Mouse (Mus musculus): ENCODE measurements around the gene Zswim3.
"Not testable (repeated sequence)": the region's sequence is repeated elsewhere in the genome, so short reads cannot be mapped to it uniquely, and the experiment has no call there.

The Zswim3 gene

GRCm38 (mm10) chr2:164793236-164793635 is 11.7 kb upstream of the Zswim3 start:
- TF ChIP-seq NANOG (IDR thresholded peaks at IDR 0.05; ENCODE audit: borderline replicate concordance, low read length), result no peak
- TF ChIP-seq CTCF (conservative IDR thresholded peaks at IDR 0.05; ENCODE audit: low read length), result peak; percentile 96
- no peaks in the 10 kb centered on the region for H3K9me3 ChIP-seq (ENCODE audit: low read length)
- H3K4me1 ChIP-seq (replicated peaks; ENCODE audit: low read depth, low read length), result peaks cover 80% of the 10 kb centered on the region
- peaks cover 88% of the 10 kb centered on the region for H3K36me3 ChIP-seq (ENCODE audit: insufficient read depth, low read length)
- no peaks in the 10 kb centered on the region for H3K27me3 ChIP-seq (ENCODE audit: insufficient read depth, low read length)
- H3K4me3 ChIP-seq (replicated peaks; ENCODE audit: low read length), result no peak overlapping the region; the same call in 1 of the 2 replicates

GRCm38 (mm10) chr2:164793772-164794171 is 11.1 kb upstream of the Zswim3 start:
- Histone ChIP-seq H3K27me3 (ENCODE audit: insufficient read depth, low read length) (no peaks in the 10 kb centered on the region), H3K36me3 (ENCODE audit: insufficient read depth, low read length) (peaks cover 89% of the 10 kb centered on the region), H3K9me3 (ENCODE audit: low read length) (no peaks in the 10 kb centered on the region), H3K4me3 (replicated peaks; ENCODE audit: low read length) (no peak overlapping the region), H3K4me1 (replicated peaks; ENCODE audit: low read depth, low read length) (peaks cover 75% of the 10 kb centered on the region)
- TF ChIP-seq NANOG (IDR thresholded peaks at IDR 0.05; ENCODE audit: borderline replicate concordance, low read length) (no peak), CTCF (conservative IDR thresholded peaks at IDR 0.05; ENCODE audit: low read length) (no peak), POU5F1 (IDR thresholded peaks at IDR 0.05; ENCODE audit: borderline replicate concordance, low read length) (no peak)

GRCm38 (mm10) chr2:164794293-164794692 is 10.6 kb upstream of the Zswim3 start:
- Histone ChIP-seq H3K27me3 (ENCODE audit: insufficient read depth, low read length) (no peaks in the 10 kb centered on the region), H3K4me3 (replicated peaks; ENCODE audit: low read length) (no peak overlapping the region), H3K36me3 (ENCODE audit: insufficient read depth, low read length) (peaks cover 90% of the 10 kb centered on the region), H3K9me3 (ENCODE audit: low read length) (no peaks in the 10 kb centered on the region), H3K4me1 (replicated peaks; ENCODE audit: low read depth, low read length) (peaks cover 72% of the 10 kb centered on the region)
- TF ChIP-seq CTCF (conservative IDR thresholded peaks at IDR 0.05; ENCODE audit: low read length) (peak; percentile 93), POU5F1 (IDR thresholded peaks at IDR 0.05; ENCODE audit: borderline replicate concordance, low read length) (no peak)

- H3K36me3 ChIP-seq (ENCODE audit: insufficient read depth, low read length), result peaks cover 97% of the 10 kb centered on the region
- no peaks in the 10 kb centered on the region for H3K9me3 ChIP-seq (ENCODE audit: low read length)
- H3K4me3 ChIP-seq (replicated peaks; ENCODE audit: low read length), result no peak overlapping the region
- peaks cover 72% of the 10 kb centered on the region for H3K4me1 ChIP-seq (replicated peaks; ENCODE audit: low read depth, low read length)
- TF ChIP-seq CTCF (conservative IDR thresholded peaks at IDR 0.05; ENCODE audit: low read length), result no peak
- TF ChIP-seq POU5F1 (IDR thresholded peaks at IDR 0.05; ENCODE audit: borderline replicate concordance, low read length), result no peak
- H3K27me3 ChIP-seq (ENCODE audit: insufficient read depth, low read length), result no peaks in the 10 kb centered on the region
Observed at GRCm38 (mm10) chr2:164795868-164796267, 9.0 kb upstream of the Zswim3 start.

- H3K27me3 ChIP-seq (ENCODE audit: insufficient read depth, low read length); H3K9me3 ChIP-seq (ENCODE audit: low read length); H3K4me3 ChIP-seq (replicated peaks; ENCODE audit: low read length): not testable (repeated sequence)
- Histone ChIP-seq H3K36me3 (ENCODE audit: insufficient read depth, low read length) (peaks cover 94% of the 10 kb centered on the region), H3K4me1 (replicated peaks; ENCODE audit: low read depth, low read length) (peaks cover 60% of the 10 kb centered on the region)
- TF ChIP-seq CTCF (conservative IDR thresholded peaks at IDR 0.05; ENCODE audit: low read length), result peak; percentile 38
Observed at GRCm38 (mm10) chr2:164798554-164798953, 6.3 kb upstream of the Zswim3 start.

GRCm38 (mm10) chr2:164800252-164801004 is 4.5 kb upstream of the Zswim3 start:
- no peaks in the 10 kb centered on the region for H3K9me3 ChIP-seq (ENCODE audit: low read length)
- TF ChIP-seq NANOG (IDR thresholded peaks at IDR 0.05; ENCODE audit: borderline replicate concordance, low read length) (no peak), POU5F1 (IDR thresholded peaks at IDR 0.05; ENCODE audit: borderline replicate concordance, low read length) (no peak)
- peaks cover 77% of the 10 kb centered on the region for H3K36me3 ChIP-seq (ENCODE audit: insufficient read depth, low read length)
- peaks cover 48% of the 10 kb centered on the region for H3K4me1 ChIP-seq (replicated peaks; ENCODE audit: low read depth, low read length)
- H3K27me3 ChIP-seq (ENCODE audit: insufficient read depth, low read length), result no peaks in the 10 kb centered on the region
- H3K4me3 ChIP-seq (replicated peaks; ENCODE audit: low read length), result no peak overlapping the region

GRCm38 (mm10) chr2:164803201-164803920 is 1.5 kb upstream of the Zswim3 start:
- Histone ChIP-seq H3K4me3 (replicated peaks; ENCODE audit: low read length) (peak overlapping the region; percentile 93), H3K36me3 (ENCODE audit: insufficient read depth, low read length) (peaks cover 56% of the 10 kb centered on the region), H3K9me3 (ENCODE audit: low read length) (no peaks in the 10 kb centered on the region), H3K27me3 (ENCODE audit: insufficient read depth, low read length) (no peaks in the 10 kb centered on the region), H3K4me1 (replicated peaks; ENCODE audit: low read depth, low read length) (peaks cover 56% of the 10 kb centered on the region)
- no peak for TF ChIP-seq NANOG (IDR thresholded peaks at IDR 0.05; ENCODE audit: borderline replicate concordance, low read length)
- TF ChIP-seq POU5F1 (IDR thresholded peaks at IDR 0.05; ENCODE audit: borderline replicate concordance, low read length), result no peak
- no peak for TF ChIP-seq CTCF (conservative IDR thresholded peaks at IDR 0.05; ENCODE audit: low read length)

- TF ChIP-seq CTCF (conservative IDR thresholded peaks at IDR 0.05; ENCODE audit: low read length), result no peak
- TF ChIP-seq NANOG (IDR thresholded peaks at IDR 0.05; ENCODE audit: borderline replicate concordance, low read length), result no peak
- no peak for TF ChIP-seq POU5F1 (IDR thresholded peaks at IDR 0.05; ENCODE audit: borderline replicate concordance, low read length)
- peaks cover 57% of the 10 kb centered on the region for H3K36me3 ChIP-seq (ENCODE audit: insufficient read depth, low read length)
- H3K27me3 ChIP-seq (ENCODE audit: insufficient read depth, low read length), result no peaks in the 10 kb centered on the region
- H3K4me3 ChIP-seq (replicated peaks; ENCODE audit: low read length), result peak overlapping the region; percentile 93
- peaks cover 59% of the 10 kb centered on the region for H3K4me1 ChIP-seq (replicated peaks; ENCODE audit: low read depth, low read length)
- H3K9me3 ChIP-seq (ENCODE audit: low read length), result no peaks in the 10 kb centered on the region
Observed at GRCm38 (mm10) chr2:164803921-164804313, 981 bp upstream of the Zswim3 start.

GRCm38 (mm10) chr2:164805332-164805718 is 427 bp downstream of the Zswim3 start:
- H3K4me3 ChIP-seq (replicated peaks; ENCODE audit: low read length), result peak overlapping the region; percentile 93
- H3K4me1 ChIP-seq (replicated peaks; ENCODE audit: low read depth, low read length), result peaks cover 52% of the 10 kb centered on the region
- TF ChIP-seq POU5F1 (IDR thresholded peaks at IDR 0.05; ENCODE audit: borderline replicate concordance, low read length) (no peak), NANOG (IDR thresholded peaks at IDR 0.05; ENCODE audit: borderline replicate concordance, low read length) (no peak), CTCF (conservative IDR thresholded peaks at IDR 0.05; ENCODE audit: low read length) (no peak)
- no peaks in the 10 kb centered on the region for H3K27me3 ChIP-seq (ENCODE audit: insufficient read depth, low read length)
- no peaks in the 10 kb centered on the region for H3K9me3 ChIP-seq (ENCODE audit: low read length)
- H3K36me3 ChIP-seq (ENCODE audit: insufficient read depth, low read length), result peaks cover 57% of the 10 kb centered on the region
